Mouse (Mus musculus): ENCODE results near the gene Hoxb2.

Gene Hoxb2

GRCm38 (mm10) chr11:96316696-96317607, 33.4 kb upstream of the Hoxb2 start:
- no peak for DNase-seq

GRCm38 (mm10) chr11:96317608-96318367, 32.5 kb upstream of the Hoxb2 start, which contains the start of gene Hoxb4:
Gene Hoxb4, plus strand, starts transcription at chr11:96318267.
- peak; percentile 72 for DNase-seq

- peak; percentile 91 for DNase-seq
These were observed 31.8 kb upstream of the Hoxb2 start for GRCm38 (mm10) chr11:96318368-96319070.

GRCm38 (mm10) chr11:96319071-96319902, 31.0 kb upstream of the Hoxb2 start:
- DNase-seq = peak; percentile 85

GRCm38 (mm10) chr11:96319910-96320309, 30.4 kb upstream of the Hoxb2 start:
- DNase-seq = no peak

GRCm38 (mm10) chr11:96320688-96321087, 29.6 kb upstream of the Hoxb2 start:
- no peak for DNase-seq

GRCm38 (mm10) chr11:96321846-96322245, 28.5 kb upstream of the Hoxb2 start:
- DNase-seq = no peak

GRCm38 (mm10) chr11:96322738-96323137, 27.6 kb upstream of the Hoxb2 start:
- DNase-seq = no peak

GRCm38 (mm10) chr11:96323154-96323553, 27.2 kb upstream of the Hoxb2 start, which contains the start of gene Hoxb3:
Gene Hoxb3, plus strand, starts transcription at chr11:96323326.
- no peak for DNase-seq

GRCm38 (mm10) chr11:96324125-96324524, 26.2 kb upstream of the Hoxb2 start:
- peak; percentile 76 for DNase-seq

GRCm38 (mm10) chr11:96324965-96325364, 25.4 kb upstream of the Hoxb2 start:
- DNase-seq = no peak

- peak; percentile 78 for DNase-seq
These were observed 24.5 kb upstream of the Hoxb2 start for GRCm38 (mm10) chr11:96325747-96326212.

GRCm38 (mm10) chr11:96326705-96327104, 23.6 kb upstream of the Hoxb2 start:
- DNase-seq = no peak

- DNase-seq = no peak
These were observed 23.2 kb upstream of the Hoxb2 start for GRCm38 (mm10) chr11:96327122-96327521.

- DNase-seq = no peak
These were observed 22.6 kb upstream of the Hoxb2 start for GRCm38 (mm10) chr11:96327750-96328149.

- DNase-seq = no peak
These were observed 21.7 kb upstream of the Hoxb2 start for GRCm38 (mm10) chr11:96328605-96329004.

- DNase-seq = no peak
These were observed 18.2 kb upstream of the Hoxb2 start for GRCm38 (mm10) chr11:96332105-96332504.

- DNase-seq = peak; percentile 76
These were observed 17.7 kb upstream of the Hoxb2 start for GRCm38 (mm10) chr11:96332618-96333032.

GRCm38 (mm10) chr11:96333241-96334001, 16.9 kb upstream of the Hoxb2 start:
- DNase-seq = no peak

- DNase-seq = no peak
These were observed 16.3 kb upstream of the Hoxb2 start for GRCm38 (mm10) chr11:96334002-96334364.

- DNase-seq = no peak
These were observed 15.3 kb upstream of the Hoxb2 start for GRCm38 (mm10) chr11:96334998-96335397.
